Mouse (Mus musculus) intestine, embryonic 15.5 days (tissue): ENCODE measurements at regions not wholly inside any gene's neighbourhood (a gene's known extent, or its start where the extent isn't known, plus 50 kb on each side); places are given as distances from the start of the nearest gene placed in this dataset.

ENCODE experiments used
- ATAC-seq: fragments of 200-750 bp; cut with Nextera tagmentation; 2 replicates; pipeline ENCODE4 v1.8.0; 2017; ENCODE audit warnings: moderate TSS enrichment, moderate library complexity
- H3K27ac ChIP-seq: fragments of 300-500 bp; sonication (generic); 2 replicates; pipeline ENCODE4 v1.5.1; 2015; ENCODE audit warnings: mild to moderate bottlenecking, inconsistent platforms
- H3K27me3 ChIP-seq: fragments of 300-500 bp; sonication (generic); replicated peaks from 2 replicates; pipeline ENCODE4 v1.6.1; 2015; ENCODE audit warnings: inconsistent platforms
- H3K36me3 ChIP-seq: fragments of 300-500 bp; sonication (generic); 2 replicates; pipeline ENCODE4 v1.6.1; 2015; ENCODE audit warnings: inconsistent platforms
- H3K4me1 ChIP-seq: fragments of 300-500 bp; sonication (generic); replicated peaks from 2 replicates; pipeline ENCODE4 v1.6.1; 2015; ENCODE audit warnings: inconsistent platforms
- H3K4me2 ChIP-seq: fragments of 300-500 bp; sonication (generic); replicated peaks from 2 replicates; pipeline ENCODE4 v1.6.1; 2015; ENCODE audit warnings: mild to moderate bottlenecking, inconsistent platforms
- H3K4me3 ChIP-seq: fragments of 300-500 bp; sonication (generic); replicated peaks from 2 replicates; pipeline ENCODE4 v1.5.1; 2015; ENCODE audit warnings: inconsistent platforms
- H3K9ac ChIP-seq: fragments of 300-500 bp; sonication (generic); 2 replicates; pipeline ENCODE4 v1.6.1; 2015; ENCODE audit warnings: inconsistent platforms
- H3K9me3 ChIP-seq: fragments of 300-500 bp; sonication (generic); 2 replicates; pipeline ENCODE4 v1.6.1; 2016; ENCODE audit warnings: inconsistent platforms
- WGBS: fragments of 180-500 bp; shearing (Covaris S2); methylation state at CpG from one replicate; pipeline ENCODE4 v1.1.7; 2015; 5-methylcytosine and 5-hydroxymethylcytosine counted together

GRCm38 (mm10) chr16:87220611-87221010 is 133.4 kb upstream of the N6amt1 start:
- Histone ChIP-seq H3K9ac (no peak overlapping the region), H3K4me3 (no peak overlapping the region), H3K9me3 (no peaks in the 10 kb centered on the region), H3K27me3 (no peaks in the 10 kb centered on the region), H3K4me2 (no peak overlapping the region), H3K27ac (no peak overlapping the region), H3K4me1 (no peaks in the 10 kb centered on the region), H3K36me3 (no peaks in the 10 kb centered on the region)
- 90% methylated on average over 5 of the region's 5 CpGs for WGBS
- ATAC-seq = no peak

GRCm38 (mm10) chr16:87220201-87220600 is 133.8 kb upstream of the N6amt1 start:
- WGBS = 52% methylated on average over 4 of the region's 4 CpGs
- Histone ChIP-seq H3K9ac (no peak overlapping the region), H3K4me1 (no peaks in the 10 kb centered on the region), H3K36me3 (no peaks in the 10 kb centered on the region), H3K4me3 (no peak overlapping the region), H3K9me3 (no peaks in the 10 kb centered on the region), H3K27ac (no peak overlapping the region), H3K27me3 (no peaks in the 10 kb centered on the region), H3K4me2 (no peak overlapping the region)
- no peak for ATAC-seq

GRCm38 (mm10) chr16:87207875-87208274 is 146.1 kb upstream of the N6amt1 start:
- H3K27ac ChIP-seq = no peak overlapping the region
- no peaks in the 10 kb centered on the region for H3K9me3 ChIP-seq
- H3K4me2 ChIP-seq = no peak overlapping the region
- H3K4me1 ChIP-seq = no peaks in the 10 kb centered on the region
- 79% methylated on average over 1 of the region's 1 CpGs for WGBS
- H3K27me3 ChIP-seq = no peaks in the 10 kb centered on the region
- ATAC-seq = no peak
- no peak overlapping the region for H3K4me3 ChIP-seq
- H3K36me3 ChIP-seq = no peaks in the 10 kb centered on the region
- no peak overlapping the region for H3K9ac ChIP-seq

GRCm38 (mm10) chr16:87190471-87190870 is 163.5 kb upstream of the N6amt1 start:
- Histone ChIP-seq H3K36me3 (no peaks in the 10 kb centered on the region), H3K9me3 (no peaks in the 10 kb centered on the region), H3K27ac (no peak overlapping the region), H3K27me3 (no peaks in the 10 kb centered on the region), H3K4me2 (no peak overlapping the region), H3K4me3 (no peak overlapping the region), H3K9ac (no peak overlapping the region), H3K4me1 (no peaks in the 10 kb centered on the region)
- no peak for ATAC-seq
- WGBS = 88% methylated on average over 4 of the region's 4 CpGs

GRCm38 (mm10) chr16:87188737-87189136 is 165.2 kb upstream of the N6amt1 start:
- Histone ChIP-seq H3K9ac (no peak overlapping the region), H3K36me3 (no peaks in the 10 kb centered on the region), H3K9me3 (no peaks in the 10 kb centered on the region), H3K4me1 (no peaks in the 10 kb centered on the region), H3K4me3 (no peak overlapping the region), H3K27me3 (no peaks in the 10 kb centered on the region), H3K4me2 (no peak overlapping the region), H3K27ac (no peak overlapping the region)
- ATAC-seq = no peak
- 75% methylated on average over 2 of the region's 2 CpGs for WGBS

- no peak overlapping the region for H3K4me2 ChIP-seq
- H3K4me3 ChIP-seq = no peak overlapping the region
- no peak overlapping the region for H3K27ac ChIP-seq
- H3K36me3 ChIP-seq = no peaks in the 10 kb centered on the region
- WGBS = 84% methylated on average over 4 of the region's 4 CpGs
- H3K9me3 ChIP-seq = no peaks in the 10 kb centered on the region
- H3K4me1 ChIP-seq = no peaks in the 10 kb centered on the region
- no peak for ATAC-seq
- no peaks in the 10 kb centered on the region for H3K27me3 ChIP-seq
- no peak overlapping the region for H3K9ac ChIP-seq
Measured at GRCm38 (mm10) chr16:87172395-87172794, 181.6 kb upstream of the N6amt1 start.

- WGBS = 70% methylated on average over 2 of the region's 2 CpGs
- Histone ChIP-seq H3K27ac (no peak overlapping the region), H3K4me2 (no peak overlapping the region), H3K4me1 (no peaks in the 10 kb centered on the region), H3K36me3 (no peaks in the 10 kb centered on the region), H3K9me3 (no peaks in the 10 kb centered on the region), H3K27me3 (no peaks in the 10 kb centered on the region), H3K4me3 (no peak overlapping the region), H3K9ac (no peak overlapping the region)
- no peak for ATAC-seq
Measured at GRCm38 (mm10) chr16:87139301-87139700, 214.7 kb upstream of the N6amt1 start.

- WGBS = 94% methylated on average over 1 of the region's 1 CpGs
Measured at GRCm38 (mm10) chr16:87136503-87136902, 217.5 kb upstream of the N6amt1 start.

GRCm38 (mm10) chr16:87134452-87134851 is 219.5 kb upstream of the N6amt1 start:
- H3K4me2 ChIP-seq = no peak overlapping the region
- no peaks in the 10 kb centered on the region for H3K27me3 ChIP-seq
- H3K9me3 ChIP-seq = no peaks in the 10 kb centered on the region
- H3K36me3 ChIP-seq = no peaks in the 10 kb centered on the region
- no peak overlapping the region for H3K9ac ChIP-seq
- H3K4me1 ChIP-seq = no peaks in the 10 kb centered on the region
- H3K4me3 ChIP-seq = no peak overlapping the region
- no peak overlapping the region for H3K27ac ChIP-seq
- ATAC-seq = no peak

More at GRCm38 (mm10) chr16:87136503-87136902, 217.5 kb upstream of the N6amt1 start:
- H3K4me1 ChIP-seq = no peaks in the 10 kb centered on the region
- H3K4me3 ChIP-seq = no peak overlapping the region
- no peak overlapping the region for H3K4me2 ChIP-seq
- H3K27me3 ChIP-seq = no peaks in the 10 kb centered on the region
- ATAC-seq = no peak
- no peaks in the 10 kb centered on the region for H3K9me3 ChIP-seq
- no peak overlapping the region for H3K27ac ChIP-seq
- H3K36me3 ChIP-seq = no peaks in the 10 kb centered on the region
- H3K9ac ChIP-seq = no peak overlapping the region

- H3K4me3 ChIP-seq = no peak overlapping the region
- H3K4me1 ChIP-seq = no peaks in the 10 kb centered on the region
- H3K27me3 ChIP-seq = no peaks in the 10 kb centered on the region
- H3K27ac ChIP-seq = no peak overlapping the region
- ATAC-seq = no peak
- H3K36me3 ChIP-seq = no peaks in the 10 kb centered on the region
- no peaks in the 10 kb centered on the region for H3K9me3 ChIP-seq
- no peak overlapping the region for H3K4me2 ChIP-seq
- no peak overlapping the region for H3K9ac ChIP-seq
- 73% methylated on average over 6 of the region's 6 CpGs for WGBS
Measured at GRCm38 (mm10) chr16:87133874-87134273, 220.1 kb upstream of the N6amt1 start.

GRCm38 (mm10) chr16:87132082-87132481 is 221.9 kb upstream of the N6amt1 start:
- H3K27ac ChIP-seq = no peak overlapping the region
- no peak overlapping the region for H3K4me3 ChIP-seq
- no peaks in the 10 kb centered on the region for H3K4me1 ChIP-seq
- no peak for ATAC-seq
- H3K36me3 ChIP-seq = no peaks in the 10 kb centered on the region
- no peak overlapping the region for H3K4me2 ChIP-seq
- H3K9me3 ChIP-seq = no peaks in the 10 kb centered on the region
- WGBS = 76% methylated on average over 4 of the region's 4 CpGs
- H3K27me3 ChIP-seq = no peaks in the 10 kb centered on the region
- no peak overlapping the region for H3K9ac ChIP-seq

- ATAC-seq = no peak
- Histone ChIP-seq H3K9me3 (no peaks in the 10 kb centered on the region), H3K36me3 (no peaks in the 10 kb centered on the region), H3K4me2 (no peak overlapping the region), H3K27ac (no peak overlapping the region), H3K4me1 (no peaks in the 10 kb centered on the region), H3K27me3 (no peaks in the 10 kb centered on the region), H3K9ac (no peak overlapping the region), H3K4me3 (no peak overlapping the region)
- 62% methylated on average over 12 of the region's 12 CpGs for WGBS
Measured at GRCm38 (mm10) chr16:87130733-87131640, 223.0 kb upstream of the N6amt1 start.

GRCm38 (mm10) chr16:87129021-87129420 is 225.0 kb upstream of the N6amt1 start:
- Histone ChIP-seq H3K36me3 (no peaks in the 10 kb centered on the region), H3K4me1 (no peaks in the 10 kb centered on the region), H3K9me3 (no peaks in the 10 kb centered on the region), H3K27me3 (no peaks in the 10 kb centered on the region), H3K9ac (no peak overlapping the region), H3K4me2 (no peak overlapping the region), H3K4me3 (no peak overlapping the region), H3K27ac (no peak overlapping the region)
- 91% methylated on average over 3 of the region's 3 CpGs for WGBS
- no peak for ATAC-seq
